Mouse (Mus musculus) intestine, embryonic 16.5 days (tissue): ENCODE measurements at regions not wholly inside any gene's neighbourhood (a gene's known extent, or its start where the extent isn't known, plus 50 kb on each side); places are given as distances from the start of the nearest gene placed in this dataset.

Source experiments
- ATAC-seq: fragments of 200-750 bp; cut with Nextera tagmentation; 2 replicates; pipeline ENCODE4 v1.8.0; 2017; ENCODE audit warnings: moderate TSS enrichment, moderate library complexity
- H3K27ac ChIP-seq: fragments of 300-500 bp; sonication (generic); 2 replicates; pipeline ENCODE4 v1.5.1; 2014; ENCODE audit warnings: mild to moderate bottlenecking, low read length
- H3K27me3 ChIP-seq: fragments of 300-500 bp; sonication (generic); replicated peaks from 2 replicates; pipeline ENCODE4 v1.6.1; 2014; ENCODE audit warnings: low read length, control low read depth, mixed read lengths; ENCODE audit not compliant: control insufficient read depth, insufficient read depth
- H3K36me3 ChIP-seq: fragments of 300-500 bp; sonication (generic); 2 replicates; pipeline ENCODE4 v1.6.1; 2014; ENCODE audit warnings: low read length, control low read depth; ENCODE audit not compliant: control insufficient read depth, insufficient read depth
- H3K4me1 ChIP-seq: fragments of 300-500 bp; sonication (generic); 2 replicates; pipeline ENCODE4 v1.6.1; 2014; ENCODE audit warnings: low read length, control low read depth, mixed read lengths; ENCODE audit not compliant: control insufficient read depth, insufficient read depth
- H3K4me2 ChIP-seq: fragments of 300-500 bp; sonication (generic); 2 replicates; pipeline ENCODE4 v1.6.1; 2014; ENCODE audit warnings: low read depth, low read length, control low read depth
- H3K4me3 ChIP-seq: fragments of 300-500 bp; sonication (generic); 2 replicates; pipeline ENCODE4 v1.5.1; 2014; ENCODE audit warnings: mild to moderate bottlenecking, low read length
- H3K9ac ChIP-seq: fragments of 300-500 bp; sonication (generic); 2 replicates; pipeline ENCODE4 v1.6.1; 2014; ENCODE audit warnings: low read depth, low read length
- H3K9me3 ChIP-seq: fragments of 300-500 bp; sonication (generic); 2 replicates; pipeline ENCODE4 v1.6.1; 2016; ENCODE audit warnings: low read length, control low read depth; ENCODE audit not compliant: control insufficient read depth
- WGBS: fragments of 180-500 bp; shearing (Covaris S2); extraction: QIAGEN DNeasy Blood & Tissue Kit; methylation state at CpG from one replicate; pipeline ENCODE4 v1.1.7; 2014; 5-methylcytosine and 5-hydroxymethylcytosine counted together

DNA sequence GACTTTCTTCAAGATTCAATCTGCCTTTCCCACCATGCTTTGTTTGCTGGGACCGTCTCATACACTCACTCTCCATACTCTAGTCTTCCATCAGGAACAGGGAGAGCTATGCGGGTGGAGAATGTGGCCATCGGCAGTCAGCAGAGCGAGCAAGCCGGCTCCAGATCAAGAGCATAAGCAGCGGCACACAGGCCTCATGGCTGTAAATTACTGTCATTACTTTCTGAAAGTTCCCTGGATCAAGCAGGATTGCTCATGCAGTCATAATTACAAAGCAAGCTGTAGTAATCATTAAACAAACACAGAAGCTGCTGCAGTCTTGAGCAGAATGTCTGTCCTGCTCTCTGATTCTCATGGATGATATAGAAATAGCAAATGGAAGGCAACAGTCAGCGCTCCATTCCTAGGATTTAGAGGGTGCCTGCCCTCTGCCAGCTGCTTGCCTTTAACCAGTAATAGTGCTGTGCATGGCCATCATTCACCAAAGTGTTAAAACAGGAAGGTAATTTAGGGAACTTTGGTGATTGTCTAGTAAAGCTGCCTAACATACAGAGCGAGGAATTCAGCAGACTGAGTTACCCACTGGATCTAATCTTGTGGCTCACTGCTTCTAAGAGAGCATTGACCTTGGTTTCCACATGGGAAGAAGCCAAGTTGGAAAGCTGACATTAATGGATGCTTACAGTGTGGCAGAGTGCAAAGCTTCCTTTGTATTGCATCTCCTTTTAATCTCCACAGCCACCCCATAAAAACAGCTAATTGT is 298.2 kb downstream of the 1190002N15Rik start:
- H3K9me3 ChIP-seq: no peaks in the 10 kb centered on the region
- ATAC-seq: no peak
- no peaks in the 10 kb centered on the region for H3K36me3 ChIP-seq
- H3K4me2 ChIP-seq: no peak overlapping the region
- no peak overlapping the region for H3K4me3 ChIP-seq
- WGBS: 36% methylated on average over 8 of the region's 8 CpGs
- H3K4me1 ChIP-seq: no peaks in the 10 kb centered on the region
- no peak overlapping the region for H3K27ac ChIP-seq
- H3K27me3 ChIP-seq: no peaks in the 10 kb centered on the region
- H3K9ac ChIP-seq: no peak overlapping the region

DNA sequence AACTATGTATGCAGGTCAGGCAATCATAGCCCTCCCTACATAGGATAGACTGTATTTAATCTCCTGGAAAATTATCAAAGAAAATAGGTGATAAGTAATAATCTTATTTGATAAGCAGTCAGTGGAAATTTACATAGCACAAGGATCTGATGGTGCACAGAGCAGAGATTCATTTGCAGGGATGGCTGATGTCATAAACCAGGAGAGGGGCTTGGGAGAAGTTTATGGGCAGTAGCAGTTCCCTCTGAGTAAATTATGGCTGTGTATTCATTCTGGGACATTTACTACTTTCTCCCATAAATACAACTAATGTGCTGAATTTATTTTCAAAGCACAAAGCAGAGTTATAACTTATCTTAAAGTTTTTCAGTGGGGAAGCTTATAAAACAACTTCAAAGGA is 299.3 kb downstream of the 1190002N15Rik start:
- Histone ChIP-seq H3K9ac (no peak overlapping the region), H3K36me3 (no peaks in the 10 kb centered on the region), H3K4me3 (no peak overlapping the region), H3K27ac (no peak overlapping the region), H3K4me2 (no peak overlapping the region), H3K9me3 (no peaks in the 10 kb centered on the region), H3K4me1 (no peaks in the 10 kb centered on the region), H3K27me3 (no peaks in the 10 kb centered on the region)
- no peak for ATAC-seq

DNA sequence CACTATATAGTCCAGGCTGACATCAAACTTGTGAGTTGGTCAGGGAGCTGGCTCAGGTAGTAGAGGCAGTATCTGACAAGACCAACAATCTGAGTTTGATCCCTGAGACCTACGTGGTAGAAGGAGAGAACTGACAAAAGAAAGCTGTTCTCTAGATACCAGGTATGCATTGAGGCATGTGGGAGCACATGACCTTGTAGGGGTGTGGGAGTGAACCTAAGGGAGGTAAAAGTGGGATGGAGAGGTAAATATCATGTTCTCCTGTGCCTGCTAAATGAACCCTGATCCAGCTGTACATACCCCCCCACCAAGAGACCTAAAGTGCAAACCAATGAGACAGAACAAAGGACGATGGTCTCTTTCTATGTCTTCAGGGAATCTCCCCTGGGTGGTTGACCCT is 308.3 kb downstream of the 1190002N15Rik start:
- H3K4me1 ChIP-seq: no peaks in the 10 kb centered on the region
- 87% methylated on average over 2 of the region's 2 CpGs for WGBS
- H3K4me3 ChIP-seq: no peak overlapping the region
- H3K9ac ChIP-seq: no peak overlapping the region
- no peak overlapping the region for H3K4me2 ChIP-seq
- H3K36me3 ChIP-seq: no peaks in the 10 kb centered on the region
- no peaks in the 10 kb centered on the region for H3K27me3 ChIP-seq
- no peak overlapping the region for H3K27ac ChIP-seq
- ATAC-seq: no peak
- H3K9me3 ChIP-seq: no peaks in the 10 kb centered on the region

DNA sequence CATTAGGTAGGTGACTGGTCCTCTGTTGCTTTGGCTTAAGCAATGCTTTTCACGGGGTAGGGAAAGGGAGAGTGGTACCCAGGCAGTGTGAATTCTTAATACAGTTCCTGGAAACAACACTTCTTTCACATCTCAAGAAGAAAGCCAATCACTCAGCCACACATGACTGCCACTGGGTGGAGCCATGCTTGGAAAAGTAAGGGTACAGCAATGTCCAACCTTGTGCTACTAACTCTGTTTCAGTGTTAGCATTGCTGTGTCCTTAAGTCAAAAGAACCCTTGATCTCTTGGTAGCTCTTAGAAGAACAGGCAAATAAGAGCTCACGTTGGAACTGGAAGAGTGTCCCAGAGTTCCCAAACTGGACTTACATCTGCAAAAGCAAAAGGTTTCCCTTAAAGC is 318.8 kb downstream of the 1190002N15Rik start:
- WGBS: 77% methylated on average over 2 of the region's 2 CpGs

DNA sequence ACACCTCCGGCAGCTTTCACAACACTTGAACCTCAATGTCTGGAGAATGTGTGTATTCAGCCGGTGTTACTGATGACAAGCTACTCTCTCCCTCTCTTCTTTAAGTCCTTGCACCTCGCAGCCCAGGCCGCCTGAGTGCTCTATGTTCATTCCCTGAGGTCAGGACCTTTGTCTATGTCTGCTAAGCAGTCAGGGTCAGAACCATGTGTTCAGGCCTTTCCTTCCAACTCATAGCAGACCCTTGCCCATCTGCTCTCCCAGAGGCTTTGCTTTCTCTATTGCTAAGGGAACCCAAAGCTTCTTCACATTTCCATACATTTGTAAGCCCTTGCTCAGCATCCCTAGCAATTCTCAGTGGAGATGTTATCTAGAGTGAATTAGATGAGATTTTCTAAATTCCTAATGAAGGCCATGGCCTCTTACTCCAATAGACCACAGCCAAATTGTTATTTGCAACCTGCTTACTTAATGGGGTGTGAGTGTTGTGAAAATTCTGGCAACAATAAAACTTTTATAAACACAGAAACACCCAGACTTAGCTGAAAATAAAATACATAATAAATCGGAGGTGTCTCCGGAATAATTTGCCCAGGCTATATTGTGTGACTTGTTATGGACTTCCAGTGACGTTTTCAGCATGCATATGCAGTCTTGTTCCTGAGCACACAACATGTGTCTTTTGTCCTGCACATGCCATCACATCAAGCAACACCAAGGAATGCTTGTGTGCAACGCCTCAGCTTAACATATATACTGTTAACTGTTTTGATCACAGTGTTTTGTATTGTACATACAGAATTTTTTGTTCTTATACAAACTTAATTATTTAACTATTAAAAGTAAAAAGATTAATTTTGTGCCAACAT is 321.2 kb downstream of the 1190002N15Rik start:
- no peak for ATAC-seq
- H3K4me1 ChIP-seq: no peaks in the 10 kb centered on the region
- H3K9me3 ChIP-seq: no peaks in the 10 kb centered on the region
- no peak overlapping the region for H3K9ac ChIP-seq
- no peak overlapping the region for H3K27ac ChIP-seq
- H3K4me2 ChIP-seq: no peak overlapping the region
- H3K36me3 ChIP-seq: no peaks in the 10 kb centered on the region
- no peaks in the 10 kb centered on the region for H3K27me3 ChIP-seq
- no peak overlapping the region for H3K4me3 ChIP-seq
- 63% methylated on average over 8 of the region's 8 CpGs for WGBS

More for the DNA sequence above, 318.8 kb downstream of the 1190002N15Rik start:
- H3K9me3 ChIP-seq: no peaks in the 10 kb centered on the region
- no peak overlapping the region for H3K4me2 ChIP-seq
- no peak overlapping the region for H3K9ac ChIP-seq
- no peaks in the 10 kb centered on the region for H3K36me3 ChIP-seq
- no peak overlapping the region for H3K27ac ChIP-seq
- H3K4me1 ChIP-seq: no peaks in the 10 kb centered on the region
- no peak overlapping the region for H3K4me3 ChIP-seq
- ATAC-seq: no peak
- H3K27me3 ChIP-seq: no peaks in the 10 kb centered on the region

DNA sequence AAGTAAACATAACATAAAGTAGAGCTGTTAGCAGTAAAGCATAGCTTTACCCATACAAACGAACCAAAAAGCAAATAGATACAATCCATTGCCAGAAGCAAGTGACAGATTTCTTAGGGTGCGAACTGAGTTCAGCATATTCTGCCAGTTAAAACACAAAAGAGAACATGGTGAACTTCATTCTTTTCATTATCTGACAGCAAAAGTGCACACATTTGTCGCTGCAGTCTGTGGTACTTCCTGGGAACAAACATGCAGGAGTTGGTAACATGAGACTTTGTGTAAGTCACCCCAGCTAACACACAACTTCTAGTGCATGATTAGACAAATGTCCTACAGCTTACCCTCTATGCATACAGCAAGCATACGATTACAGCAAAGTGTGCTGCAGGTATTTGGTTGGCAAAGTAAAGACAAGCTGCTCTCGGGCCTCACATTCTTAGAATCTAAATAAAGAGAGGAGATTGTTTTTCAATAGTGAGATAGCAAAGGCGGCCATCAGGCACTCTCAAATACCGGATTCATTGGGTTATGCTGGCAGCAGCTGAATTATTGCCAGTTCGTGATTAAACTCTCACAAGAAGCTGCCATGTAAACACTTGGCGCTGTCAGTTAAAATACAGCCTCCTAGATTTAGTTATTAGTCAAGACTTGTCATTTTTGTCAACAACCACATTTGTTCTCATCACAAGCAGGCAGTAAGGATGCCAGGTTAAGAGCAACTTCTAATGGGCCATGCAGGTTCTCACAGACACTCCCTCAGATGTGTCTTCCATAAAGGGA is 327.2 kb downstream of the 1190002N15Rik start:
- Histone ChIP-seq H3K27ac (no peak overlapping the region), H3K9ac (no peak overlapping the region), H3K4me3 (no peak overlapping the region), H3K4me1 (no peaks in the 10 kb centered on the region), H3K9me3 (no peaks in the 10 kb centered on the region), H3K4me2 (no peak overlapping the region), H3K27me3 (no peaks in the 10 kb centered on the region), H3K36me3 (no peaks in the 10 kb centered on the region)
- WGBS: 49% methylated on average over 9 of the region's 9 CpGs
- ATAC-seq: no peak

DNA sequence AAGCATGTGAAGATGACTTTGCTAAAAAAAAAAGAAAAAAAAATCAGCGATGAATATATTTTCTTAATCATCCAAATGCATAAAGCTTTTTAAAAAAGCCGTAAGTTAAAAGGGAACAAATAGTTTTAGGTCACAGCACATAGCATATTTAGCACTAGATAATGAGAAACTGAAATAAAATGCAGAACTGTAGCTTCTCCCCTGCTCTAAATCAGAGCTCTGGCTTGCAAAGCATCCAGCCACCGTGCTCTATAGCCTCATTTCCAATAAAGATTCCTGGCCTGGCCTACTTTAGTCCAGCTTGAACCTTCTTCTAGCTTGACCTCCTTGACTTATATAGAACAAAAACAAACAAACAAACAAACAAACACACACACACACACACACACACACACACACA is 328.9 kb downstream of the 1190002N15Rik start:
- Histone ChIP-seq H3K9me3 (no peaks in the 10 kb centered on the region), H3K27me3 (no peaks in the 10 kb centered on the region), H3K4me3 (no peak overlapping the region), H3K4me1 (no peaks in the 10 kb centered on the region), H3K27ac (no peak overlapping the region), H3K9ac (no peak overlapping the region), H3K36me3 (no peaks in the 10 kb centered on the region), H3K4me2 (no peak overlapping the region)
- no peak for ATAC-seq
- 87% methylated on average over 3 of the region's 3 CpGs for WGBS

DNA sequence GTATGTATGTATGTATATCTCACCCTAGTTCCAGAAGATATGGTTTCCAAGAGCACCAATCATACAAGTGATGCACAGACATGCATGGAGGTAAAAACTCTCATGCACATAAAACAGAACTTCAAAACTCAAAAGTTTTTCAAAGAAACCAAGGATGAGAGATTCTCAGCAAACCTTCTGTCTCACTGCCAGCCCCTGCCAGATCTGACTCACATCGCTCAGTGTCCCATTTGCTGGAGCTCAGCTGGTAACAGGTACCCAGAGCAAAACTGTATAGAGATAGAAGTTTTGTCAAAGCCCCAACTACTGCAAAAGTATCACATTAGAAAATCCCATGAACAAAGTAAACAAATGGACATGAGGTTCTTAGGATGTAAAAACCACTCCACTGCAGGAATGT is 337.0 kb downstream of the 1190002N15Rik start:
- Histone ChIP-seq H3K4me3 (no peak overlapping the region), H3K36me3 (no peaks in the 10 kb centered on the region), H3K9ac (no peak overlapping the region), H3K4me2 (no peak overlapping the region), H3K4me1 (no peaks in the 10 kb centered on the region), H3K27ac (no peak overlapping the region), H3K27me3 (no peaks in the 10 kb centered on the region), H3K9me3 (no peaks in the 10 kb centered on the region)
- 86% methylated on average over 1 of the region's 1 CpGs for WGBS
- no peak for ATAC-seq

DNA sequence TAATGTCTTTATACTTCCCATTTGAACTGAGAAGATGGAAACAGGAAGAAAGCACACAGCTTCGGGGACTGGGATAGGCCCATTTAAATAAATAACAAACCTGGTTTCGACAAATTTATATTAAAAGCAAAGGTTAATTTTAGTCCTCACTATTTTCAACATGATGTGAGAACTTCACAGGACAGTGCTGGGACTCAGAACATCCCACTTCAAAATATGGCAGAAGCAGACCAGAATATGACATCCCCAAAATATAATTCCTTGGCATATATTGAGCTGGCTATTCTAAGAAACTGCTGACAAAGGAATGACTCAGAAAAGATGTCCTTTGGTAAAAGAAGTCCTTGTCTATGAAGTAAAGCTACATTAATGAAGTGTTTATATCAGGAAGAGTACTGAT is 338.0 kb downstream of the 1190002N15Rik start:
- H3K9me3 ChIP-seq: no peaks in the 10 kb centered on the region
- H3K27me3 ChIP-seq: no peaks in the 10 kb centered on the region
- ATAC-seq: no peak
- H3K4me2 ChIP-seq: no peak overlapping the region
- no peak overlapping the region for H3K4me3 ChIP-seq
- H3K9ac ChIP-seq: no peak overlapping the region
- H3K36me3 ChIP-seq: no peaks in the 10 kb centered on the region
- no peak overlapping the region for H3K27ac ChIP-seq
- no peaks in the 10 kb centered on the region for H3K4me1 ChIP-seq
- WGBS: 87% methylated on average over 2 of the region's 2 CpGs
